Mouse (Mus musculus) myocyte (in vitro differentiated cells): ENCODE measurements around the gene Atl3.

Experiments used
- CEBPB ChIP-seq: IDR thresholded peaks from 2 replicates; pipeline ENCODE4 v1.6.1; 2011; ENCODE audit warnings: mild to moderate bottlenecking, moderate library complexity; ENCODE audit not compliant: poor library complexity, insufficient read depth, severe bottlenecking
- E2F4 ChIP-seq: IDR thresholded peaks from one replicate; pipeline ENCODE4 v1.6.1; 2011; ENCODE audit warnings: mild to moderate bottlenecking, control low read depth, moderate library complexity; ENCODE audit not compliant: insufficient read depth
- MAX ChIP-seq: IDR thresholded peaks from one replicate; pipeline ENCODE4 v1.6.1; 2011; ENCODE audit warnings: low read depth, mild to moderate bottlenecking, control low read depth
- MYOG ChIP-seq, 3 experiments: IDR thresholded peaks; one replicate each; pipeline ENCODE4 v1.6.1; 2011; ENCODE audit warnings: control low read depth in 2 of 3, low read depth in 2 of 3, mild to moderate bottlenecking in 2 of 3; ENCODE audit not compliant: insufficient read length in 2 of 3, control insufficient read depth in 1 of 3, insufficient read depth in 1 of 3
- POLR2A ChIP-seq: IDR thresholded peaks from one replicate; pipeline ENCODE4 v1.6.1; 2011; ENCODE audit warnings: low read depth, mild to moderate bottlenecking, control low read depth, moderate library complexity; ENCODE audit not compliant: insufficient read length
- POLR2AphosphoS2 ChIP-seq: IDR thresholded peaks from one replicate; pipeline ENCODE4 v1.6.1; 2011; ENCODE audit warnings: low read depth, control low read depth; ENCODE audit not compliant: insufficient read length
- REST ChIP-seq: IDR thresholded peaks from one replicate; pipeline ENCODE4 v1.6.1; 2011; ENCODE audit warnings: mild to moderate bottlenecking, control low read depth, moderate library complexity; ENCODE audit not compliant: insufficient read depth, insufficient read length
- SRF ChIP-seq: IDR thresholded peaks from one replicate; pipeline ENCODE4 v1.6.1; 2011; ENCODE audit warnings: low read depth; ENCODE audit not compliant: control insufficient read depth, insufficient read length
- TCF12 ChIP-seq: IDR thresholded peaks from one replicate; pipeline ENCODE4 v1.6.1; 2011; ENCODE audit warnings: mild to moderate bottlenecking, control low read depth; ENCODE audit not compliant: poor library complexity, insufficient read depth, severe bottlenecking
- USF1 ChIP-seq: IDR thresholded peaks from one replicate; pipeline ENCODE4 v1.6.1; 2011; ENCODE audit warnings: low read depth, mild to moderate bottlenecking, control low read depth, moderate library complexity

DNA sequence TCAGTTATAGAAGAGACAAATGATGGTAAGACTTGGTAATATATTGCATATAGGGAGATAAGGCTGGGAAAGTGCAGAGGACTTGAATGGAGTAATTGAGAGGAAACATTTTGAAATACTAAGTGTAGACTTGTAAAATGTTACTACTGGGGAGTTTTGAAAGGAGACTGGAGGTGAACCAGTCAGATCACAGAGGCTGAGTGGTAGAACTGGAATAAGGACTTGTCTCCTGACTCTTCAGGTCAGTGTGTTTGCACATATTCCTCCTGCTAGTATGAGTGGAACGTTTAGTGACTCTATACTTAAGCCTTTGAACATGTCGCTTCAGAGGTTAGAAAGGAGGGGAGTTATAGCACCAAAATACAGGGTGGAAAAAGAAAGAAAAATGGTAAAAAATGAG is 8.6 kb downstream of the Atl3 start:
- no peak for TF ChIP-seq POLR2A
- no peak for TF ChIP-seq TCF12
- TF ChIP-seq MYOG (IDR thresholded peaks at IDR 0.05; ENCODE audit: control insufficient read depth in 1 of 3, insufficient read depth in 1 of 3, insufficient read length in 2 of 3, low read depth in 2 of 3), result no peak
- no peak for TF ChIP-seq MAX
- no peak for TF ChIP-seq SRF
- TF ChIP-seq CEBPB, result no peak
- no peak for TF ChIP-seq USF1
- TF ChIP-seq POLR2AphosphoS2, result no peak
- no peak for TF ChIP-seq REST
- TF ChIP-seq E2F4, result no peak
